10 mouse cellular contexts compared by ENCODE assay signal in genomic region chr7:25683474-25684180, GRCm38 (mm10). TPM values are rescaled to one million over a fixed set of nuclear protein-coding genes. Genes with fewer than 3 reads are reported as not detected.
DNase-seq lines count a peak whose midpoint lies in the region; ATAC-seq and TF ChIP-seq lines count a peak whose summit lies in the region.
"Had no signal": no experiment of that assay in that cellular context is flagged by ENCODE, and none has a peak within 500 bp of the region (broad histone marks: within the 10 kb centered on the region; RNA-seq: fewer than 3 reads in every experiment).

No protein-coding gene starts in this region.

- H3K36me3 ChIP-seq in intestine, embryonic 16.5 days (ENCODE audit: control insufficient read depth, insufficient read depth, low read length): no peaks in the 10 kb centered on the region
- no peaks in the 10 kb centered on the region for H3K36me3 ChIP-seq in intestine, postnatal 0 days (ENCODE audit: control insufficient read depth, insufficient read depth)
- no peaks in the 10 kb centered on the region for H3K36me3 ChIP-seq in heart, embryonic 16.5 days (ENCODE audit: control insufficient read depth, insufficient read depth)
- H3K36me3 ChIP-seq in hindbrain, embryonic 14.5 days (replicated peaks; ENCODE audit: control insufficient read depth, insufficient read depth): no peaks in the 10 kb centered on the region
- H3K36me3 ChIP-seq: limb, embryonic 15.5 days had no signal

- peak; percentile 62 for DNase-seq in lung, postnatal 36 days
- peak; percentile 72 for DNase-seq in thymus, postnatal 0 days (ENCODE audit: low spot score)
- no peak for DNase-seq in urinary bladder, adult 2 months (ENCODE audit: low spot score)
- no peak for DNase-seq in hindbrain, embryonic 14.5 days (ENCODE audit: low spot score)
- DNase-seq in cerebellum, postnatal 10 days: no peak
- DNase-seq: cerebellum, adult 8-10 months had no signal

- ATAC-seq in intestine, embryonic 16.5 days: no peak
- ATAC-seq in intestine, postnatal 0 days: no peak
- ATAC-seq in heart, embryonic 16.5 days (replicated peaks; ENCODE audit: extremely low read depth, insufficient read depth, low FRiP score): no peak
- ATAC-seq in hindbrain, embryonic 14.5 days (ENCODE audit: low FRiP score): no peak

- 0 out of 2 replicates have a peak overlapping the region, but pooled peaks have one; percentile 14 for H3K9ac ChIP-seq in intestine, embryonic 16.5 days (ENCODE audit: low read depth, low read length)
- no peak overlapping the region for H3K9ac ChIP-seq in intestine, postnatal 0 days (ENCODE audit: low read depth, low read length)
- H3K9ac ChIP-seq in heart, embryonic 16.5 days (ENCODE audit: low read length): no peak overlapping the region
- H3K9ac ChIP-seq in hindbrain, embryonic 14.5 days: no peak overlapping the region
- H3K9ac ChIP-seq: limb, embryonic 15.5 days had no signal

- no peaks in the 10 kb centered on the region for H3K9me3 ChIP-seq in intestine, embryonic 16.5 days (ENCODE audit: control insufficient read depth, low read length)
- H3K9me3 ChIP-seq in intestine, postnatal 0 days (ENCODE audit: control insufficient read depth): no peaks in the 10 kb centered on the region
- no peaks in the 10 kb centered on the region for H3K9me3 ChIP-seq in heart, embryonic 16.5 days (replicated peaks; ENCODE audit: control insufficient read depth, low read length)
- no peaks in the 10 kb centered on the region for H3K9me3 ChIP-seq in hindbrain, embryonic 14.5 days (ENCODE audit: control insufficient read depth, low read length)
- H3K9me3 ChIP-seq: limb, embryonic 15.5 days had no signal

- no peaks in the 10 kb centered on the region; the same call in 1 of the 2 replicates for H3K27me3 ChIP-seq in intestine, embryonic 16.5 days (replicated peaks; ENCODE audit: control insufficient read depth, insufficient read depth, low read length)
- no peaks in the 10 kb centered on the region for H3K27me3 ChIP-seq in intestine, postnatal 0 days (replicated peaks; ENCODE audit: control insufficient read depth, insufficient read depth, low read length)
- H3K27me3 ChIP-seq in heart, embryonic 16.5 days (ENCODE audit: control insufficient read depth, insufficient read depth, low read length): no peaks in the 10 kb centered on the region
- peaks cover 42% of the 10 kb centered on the region for H3K27me3 ChIP-seq in hindbrain, embryonic 14.5 days (ENCODE audit: control insufficient read depth, insufficient read depth, low read length)

- TF ChIP-seq CTCF in intestine, postnatal 0 days (IDR thresholded peaks at IDR 0.05; ENCODE audit: low read depth): no peak

- no peak overlapping the region for H3K4me2 ChIP-seq in intestine, embryonic 16.5 days (ENCODE audit: low read depth, low read length)
- no peak overlapping the region for H3K4me2 ChIP-seq in intestine, postnatal 0 days (replicated peaks; ENCODE audit: low read depth)
- no peak overlapping the region for H3K4me2 ChIP-seq in heart, embryonic 16.5 days (ENCODE audit: low read depth, low read length)
- H3K4me2 ChIP-seq in hindbrain, embryonic 14.5 days (replicated peaks): no peak overlapping the region
- H3K4me2 ChIP-seq: limb, embryonic 15.5 days had no signal

- peaks cover 33% of the 10 kb centered on the region for H3K4me1 ChIP-seq in intestine, embryonic 16.5 days (ENCODE audit: control insufficient read depth, insufficient read depth, low read length)
- peaks cover 3% of the 10 kb centered on the region; the same call in 1 of the 2 replicates for H3K4me1 ChIP-seq in intestine, postnatal 0 days (replicated peaks; ENCODE audit: control insufficient read depth, insufficient read depth, low read length)
- H3K4me1 ChIP-seq in heart, embryonic 16.5 days (ENCODE audit: control insufficient read depth, insufficient read depth, low read length): peaks cover 22% of the 10 kb centered on the region
- peaks cover 16% of the 10 kb centered on the region for H3K4me1 ChIP-seq in hindbrain, embryonic 14.5 days (replicated peaks; ENCODE audit: control insufficient read depth, insufficient read depth, low read length)

- no peak overlapping the region for H3K4me3 ChIP-seq in intestine, embryonic 16.5 days (ENCODE audit: low read length)
- H3K4me3 ChIP-seq in intestine, postnatal 0 days (ENCODE audit: low read depth, low read length): no peak overlapping the region
- H3K4me3 ChIP-seq in heart, embryonic 16.5 days (ENCODE audit: low read length): no peak overlapping the region
- H3K4me3 ChIP-seq in hindbrain, embryonic 14.5 days (replicated peaks; ENCODE audit: low read length): no peak overlapping the region
- H3K4me3 ChIP-seq: limb, embryonic 15.5 days had no signal

- WGBS in intestine, embryonic 16.5 days: 49% methylated on average over 7 of the region's 7 CpGs
- WGBS in intestine, postnatal 0 days: 58% methylated on average over 7 of the region's 7 CpGs
- WGBS in heart, embryonic 16.5 days: 33% methylated on average over 7 of the region's 7 CpGs
- 83% methylated on average over 7 of the region's 7 CpGs for WGBS in hindbrain, embryonic 14.5 days

- 0 out of 2 replicates have a peak overlapping the region, but pooled peaks have one; percentile 3 for H3K27ac ChIP-seq in intestine, embryonic 16.5 days (ENCODE audit: low read length)
- no peak overlapping the region for H3K27ac ChIP-seq in intestine, postnatal 0 days (ENCODE audit: low read depth, low read length)
- peak overlapping the region; percentile 56; the same call in 1 of the 2 replicates for H3K27ac ChIP-seq in heart, embryonic 16.5 days (ENCODE audit: low read length)
- no peak overlapping the region for H3K27ac ChIP-seq in hindbrain, embryonic 14.5 days
- H3K27ac ChIP-seq: limb, embryonic 15.5 days had no signal

RNA-seq across cellular contexts. Expression of gene B9d2, which starts 3.0 kb away (rescaled TPM):
- 21.4 and 22.5 TPM in 2 replicates for polyA plus RNA-seq in intestine, embryonic 16.5 days (2015; fragmentation: Nextera tagmentation; extraction: Ambion mirVana)
- polyA plus RNA-seq in intestine, postnatal 0 days (2015; fragmentation: Nextera tagmentation; extraction: Ambion mirVana): 12.4 and 12.6 TPM in 2 replicates
- 30.3 and 32.0 TPM in 2 replicates for polyA plus RNA-seq in heart, embryonic 16.5 days (2015; fragmentation: Nextera tagmentation; extraction: Ambion mirVana)
- polyA plus RNA-seq in thymus, postnatal 0 days (2015; fragmentation: Nextera tagmentation; extraction: Ambion mirVana): 67.9 and 68.3 TPM in 2 replicates
- 25.6 TPM in 2 replicates for polyA plus RNA-seq in urinary bladder, adult 2 months (2012; rRNA removed)
- 41.8 and 42.7 TPM in 2 replicates for polyA plus RNA-seq in hindbrain, embryonic 14.5 days (2014; fragmentation: Nextera tagmentation; extraction: Ambion mirVana)

RNA-seq across cellular contexts. Expression of gene Tgfb1, which starts 3.2 kb away (rescaled TPM):
- polyA plus RNA-seq in intestine, embryonic 16.5 days (2015; fragmentation: Nextera tagmentation; extraction: Ambion mirVana): 1.4 and 1.8 TPM in 2 replicates
- polyA plus RNA-seq in intestine, postnatal 0 days (2015; fragmentation: Nextera tagmentation; extraction: Ambion mirVana): 1.7 and 2.2 TPM in 2 replicates
- 3.6 and 3.8 TPM in 2 replicates for polyA plus RNA-seq in heart, embryonic 16.5 days (2015; fragmentation: Nextera tagmentation; extraction: Ambion mirVana)
- polyA plus RNA-seq in thymus, postnatal 0 days (2015; fragmentation: Nextera tagmentation; extraction: Ambion mirVana): 8.5 and 11.6 TPM in 2 replicates
- polyA plus RNA-seq in urinary bladder, adult 2 months (2012; rRNA removed): 16.2 and 27.6 TPM in 2 replicates
- polyA plus RNA-seq in hindbrain, embryonic 14.5 days (2014; fragmentation: Nextera tagmentation; extraction: Ambion mirVana): 0.82 and 1.1 TPM in 2 replicates

RNA-seq across cellular contexts. Expression of gene Tmem91, which starts 8.7 kb away (rescaled TPM):
- 1.6 and 2.1 TPM in 2 replicates for polyA plus RNA-seq in intestine, embryonic 16.5 days (2015; fragmentation: Nextera tagmentation; extraction: Ambion mirVana)
- polyA plus RNA-seq in intestine, postnatal 0 days (2015; fragmentation: Nextera tagmentation; extraction: Ambion mirVana): 0.61 and 1.3 TPM in 2 replicates
- polyA plus RNA-seq in heart, embryonic 16.5 days (2015; fragmentation: Nextera tagmentation; extraction: Ambion mirVana): 2.1 and 2.2 TPM in 2 replicates
- polyA plus RNA-seq in thymus, postnatal 0 days (2015; fragmentation: Nextera tagmentation; extraction: Ambion mirVana): 4.0 and 6.3 TPM in 2 replicates
- 1.1 and 1.3 TPM in 2 replicates for polyA plus RNA-seq in urinary bladder, adult 2 months (2012; rRNA removed)
- 54.1 and 64.8 TPM in 2 replicates for polyA plus RNA-seq in hindbrain, embryonic 14.5 days (2014; fragmentation: Nextera tagmentation; extraction: Ambion mirVana)

RNA-seq across cellular contexts. Expression of gene Exosc5, which starts 24.7 kb away (rescaled TPM):
- 82.6 and 87.2 TPM in 2 replicates for polyA plus RNA-seq in intestine, embryonic 16.5 days (2015; fragmentation: Nextera tagmentation; extraction: Ambion mirVana)
- 50.4 and 52.7 TPM in 2 replicates for polyA plus RNA-seq in intestine, postnatal 0 days (2015; fragmentation: Nextera tagmentation; extraction: Ambion mirVana)
- 42.5 and 44.6 TPM in 2 replicates for polyA plus RNA-seq in heart, embryonic 16.5 days (2015; fragmentation: Nextera tagmentation; extraction: Ambion mirVana)
- polyA plus RNA-seq in thymus, postnatal 0 days (2015; fragmentation: Nextera tagmentation; extraction: Ambion mirVana): 146 and 147 TPM in 2 replicates
- polyA plus RNA-seq in urinary bladder, adult 2 months (2012; rRNA removed): 50.4 and 64.6 TPM in 2 replicates
- 31.5 and 39.7 TPM in 2 replicates for polyA plus RNA-seq in hindbrain, embryonic 14.5 days (2014; fragmentation: Nextera tagmentation; extraction: Ambion mirVana)

RNA-seq across cellular contexts. Expression of gene Bckdha, which starts 24.8 kb away (rescaled TPM):
- polyA plus RNA-seq in intestine, embryonic 16.5 days (2015; fragmentation: Nextera tagmentation; extraction: Ambion mirVana): 49.3 and 50.9 TPM in 2 replicates
- polyA plus RNA-seq in intestine, postnatal 0 days (2015; fragmentation: Nextera tagmentation; extraction: Ambion mirVana): 39.8 and 44.3 TPM in 2 replicates
- 72.1 and 74.4 TPM in 2 replicates for polyA plus RNA-seq in heart, embryonic 16.5 days (2015; fragmentation: Nextera tagmentation; extraction: Ambion mirVana)
- polyA plus RNA-seq in thymus, postnatal 0 days (2015; fragmentation: Nextera tagmentation; extraction: Ambion mirVana): 63.8 and 69.1 TPM in 2 replicates
- 90.1 and 102 TPM in 2 replicates for polyA plus RNA-seq in urinary bladder, adult 2 months (2012; rRNA removed)
- polyA plus RNA-seq in hindbrain, embryonic 14.5 days (2014; fragmentation: Nextera tagmentation; extraction: Ambion mirVana): 33.0 and 37.3 TPM in 2 replicates

Comparison
In these comparisons a context has a peak if more than half of its experiments do, and no peak if none do; other contexts are left out.
1. H3K27ac ChIP-seq: peak in intestine, embryonic 16.5 days (single experiment) and heart, embryonic 16.5 days (single experiment); none in intestine, postnatal 0 days (single experiment) and hindbrain, embryonic 14.5 days (single experiment).
2. DNase-seq: peak in lung, postnatal 36 days (single experiment) and thymus, postnatal 0 days (single experiment); none in urinary bladder, adult 2 months (single experiment), hindbrain, embryonic 14.5 days (single experiment) and cerebellum, postnatal 10 days (0 of 2).